Mouse (Mus musculus) retina, postnatal 1 day (tissue): Measurements from ENCODE around the gene Pik3r2.

Experiments
- DNase-seq: peaks from one replicate; pipeline ENCODE4 v3.0.0-alpha.2; 2012

Gene Pik3r2

GRCm38 (mm10) chr8:70800648-70801047, 24.1 kb upstream of the Pik3r2 start:
- no peak for DNase-seq

DNA sequence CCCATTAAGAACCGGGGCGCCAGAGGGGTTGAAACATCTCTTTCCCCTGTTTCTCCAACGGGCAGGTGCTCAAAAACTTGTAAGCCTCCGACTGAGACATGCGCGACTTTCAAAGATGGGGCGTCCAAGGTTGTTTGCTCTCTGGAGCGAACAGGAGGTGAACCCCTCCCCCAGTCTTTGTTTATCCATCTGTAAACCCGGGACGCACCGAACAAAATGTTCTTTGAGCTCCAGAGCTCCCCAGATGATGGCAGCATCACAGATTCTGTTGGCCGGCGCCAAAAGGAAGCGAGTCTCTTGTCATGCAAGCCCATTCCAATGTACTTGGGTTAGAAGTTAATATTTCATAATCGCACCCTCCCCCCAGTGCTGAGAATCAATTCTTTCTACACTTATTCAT, 21.8 kb upstream of the Pik3r2 start:
- no peak for DNase-seq

DNA sequence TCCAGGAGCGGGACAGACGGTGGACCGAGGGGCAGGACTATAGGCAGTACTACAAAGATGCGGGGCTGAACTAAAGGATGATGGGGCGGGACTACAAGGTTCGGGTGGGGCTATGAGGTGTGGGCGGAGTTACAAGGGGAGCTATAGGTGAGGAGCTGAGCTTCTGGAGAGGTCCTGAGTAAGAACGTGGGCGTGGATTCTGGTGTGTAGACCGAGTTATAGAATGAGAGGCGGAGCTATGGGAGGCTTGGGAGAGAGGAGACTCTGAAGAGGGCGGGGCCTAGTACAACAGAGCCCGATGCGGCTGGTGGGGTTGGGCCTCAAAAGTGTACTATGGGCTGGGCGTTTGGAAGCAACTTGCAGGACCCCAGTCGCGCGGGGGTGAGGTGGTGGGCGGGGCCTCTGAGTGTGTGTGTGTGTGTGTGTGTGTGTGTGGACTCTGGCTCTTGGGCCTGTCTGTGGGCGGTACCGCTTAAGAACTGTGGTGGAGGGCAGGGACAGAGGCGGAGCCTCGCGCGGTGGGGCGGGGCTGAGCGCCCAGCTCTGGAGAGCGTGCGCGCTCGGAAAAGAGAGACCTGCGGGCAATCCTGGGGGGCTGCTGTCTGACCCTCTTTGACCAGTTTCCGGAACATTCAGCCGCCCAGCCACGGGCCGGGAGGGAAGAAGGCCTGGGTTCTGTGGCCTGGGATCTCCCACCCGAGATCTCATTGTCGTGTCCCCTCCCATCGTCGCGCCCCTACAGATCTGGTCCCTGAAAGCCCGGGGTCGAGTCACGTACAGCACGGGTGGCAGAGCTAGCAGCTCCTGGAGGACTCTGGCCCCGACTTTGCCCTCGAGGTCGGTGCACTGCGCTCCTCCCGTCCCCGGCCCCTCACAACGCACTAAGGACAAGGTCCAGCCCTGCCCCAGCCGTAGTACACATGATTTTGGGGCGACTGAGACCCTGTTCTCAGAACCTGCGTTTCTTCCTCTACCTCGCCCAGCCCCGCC, 20.9 kb upstream of the Pik3r2 start:
- DNase-seq, result peak; percentile 94

GRCm38 (mm10) chr8:70796403-70797080, 20.0 kb upstream of the Pik3r2 start:
- DNase-seq, result no peak

GRCm38 (mm10) chr8:70795370-70795769, 18.9 kb upstream of the Pik3r2 start:
- DNase-seq, result no peak

DNA sequence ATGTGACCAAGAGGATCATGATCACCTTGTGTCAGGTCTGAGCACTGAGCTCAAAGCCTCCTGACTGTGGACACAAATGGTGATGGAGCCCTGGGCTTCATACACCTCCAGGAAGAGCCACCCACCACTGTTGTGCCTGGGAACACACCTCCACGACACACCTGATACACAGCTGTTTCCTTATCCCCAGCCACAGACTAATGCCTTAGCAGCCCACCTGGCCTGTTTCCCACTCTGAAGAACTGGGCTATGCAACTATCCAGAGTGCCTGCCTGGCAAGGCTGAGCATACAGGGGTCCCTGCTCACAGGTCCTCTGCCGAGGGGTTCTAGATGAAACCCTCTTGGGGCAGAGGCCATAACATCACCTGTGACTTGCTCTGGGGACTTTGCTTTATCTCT, 17.7 kb upstream of the Pik3r2 start:
- DNase-seq, result no peak

DNA sequence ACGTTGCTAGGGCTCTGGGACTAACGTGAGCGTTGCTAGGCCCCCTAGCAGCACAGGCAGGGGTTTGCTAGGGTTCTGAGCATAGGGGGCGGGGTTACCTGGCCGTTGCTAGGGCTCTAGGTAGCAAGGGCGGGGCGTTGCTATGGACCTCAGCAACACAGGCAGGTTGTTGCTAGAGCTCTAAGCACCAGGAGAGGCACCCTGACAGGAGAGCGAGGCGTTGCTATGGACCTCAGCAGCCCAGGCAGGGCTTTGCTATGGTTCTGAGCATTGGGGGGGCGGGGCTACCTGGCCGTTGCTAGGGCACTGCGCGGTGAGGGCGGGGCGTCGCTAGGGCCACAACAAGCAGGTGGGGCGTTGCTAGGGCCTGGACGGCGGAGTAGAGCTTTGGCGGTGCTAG, 16.2 kb upstream of the Pik3r2 start:
- DNase-seq, result no peak

GRCm38 (mm10) chr8:70791975-70792691, 15.6 kb upstream of the Pik3r2 start:
- DNase-seq, result peak; percentile 98

DNA sequence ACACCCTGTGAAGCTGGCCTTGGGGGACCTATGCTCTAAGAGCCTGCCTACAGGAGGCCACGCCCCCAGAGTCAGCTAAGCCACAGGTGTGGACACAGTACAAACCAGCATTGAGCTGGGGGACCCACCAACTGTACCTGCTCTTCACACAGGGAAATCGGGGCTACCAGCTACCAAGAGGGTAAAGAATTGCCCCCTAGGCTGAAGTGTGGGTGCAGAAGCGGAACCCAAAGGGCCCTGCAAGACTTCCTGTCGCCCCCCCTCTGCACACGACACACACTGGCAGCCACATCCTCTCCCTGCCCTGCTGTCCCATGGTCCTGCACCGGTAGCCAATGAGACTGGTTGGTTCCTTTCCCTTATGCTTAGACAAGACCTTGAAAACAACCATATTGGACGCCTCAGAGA, 14.8 kb upstream of the Pik3r2 start:
- DNase-seq, result no peak

GRCm38 (mm10) chr8:70790846-70791245, 14.3 kb upstream of the Pik3r2 start:
- no peak for DNase-seq

DNA sequence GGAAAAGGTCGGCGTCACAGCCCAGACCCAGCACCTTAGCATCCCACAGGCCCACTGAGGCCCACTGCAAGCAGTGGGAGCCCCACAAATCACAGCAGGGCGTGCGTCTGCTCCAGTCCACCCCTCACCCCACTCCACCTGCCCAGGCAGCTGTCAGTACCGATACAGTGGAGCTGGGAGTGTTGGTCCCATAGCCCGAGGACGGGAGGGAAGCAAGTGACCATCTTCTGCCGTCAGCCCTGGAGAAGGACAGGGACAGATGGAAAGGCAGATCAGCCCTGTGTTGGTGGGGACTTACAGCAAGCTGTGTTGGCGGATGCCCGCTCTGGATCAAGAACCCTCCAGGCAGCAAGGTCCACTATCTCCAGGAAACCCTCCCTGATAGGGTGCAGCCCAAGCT, 12.5 kb upstream of the Pik3r2 start:
- no peak for DNase-seq

- no peak for DNase-seq
These were observed 11.6 kb upstream of the Pik3r2 start for GRCm38 (mm10) chr8:70787941-70788667.

DNA sequence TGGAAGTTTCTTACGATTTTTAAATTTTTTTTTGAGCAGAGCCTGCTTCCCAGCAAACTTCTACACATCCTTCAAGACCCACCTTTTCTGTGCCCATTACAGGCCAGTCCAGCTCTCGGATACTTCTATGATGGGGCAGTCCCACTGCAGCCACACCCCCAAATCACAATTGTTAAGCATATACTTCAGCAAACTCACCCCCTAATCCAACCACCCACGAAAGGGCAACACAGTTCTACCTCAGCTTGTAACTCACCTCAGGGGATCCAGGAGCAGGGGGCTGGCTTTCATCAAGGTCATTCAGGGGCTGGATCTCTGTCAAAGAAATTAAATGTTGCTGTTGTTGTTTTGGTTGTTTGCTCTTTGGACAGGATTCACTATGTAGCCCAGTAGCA, 10.5 kb upstream of the Pik3r2 start:
- no peak for DNase-seq

- DNase-seq, result no peak
These were observed 10.0 kb upstream of the Pik3r2 start for GRCm38 (mm10) chr8:70786291-70787050.

DNA sequence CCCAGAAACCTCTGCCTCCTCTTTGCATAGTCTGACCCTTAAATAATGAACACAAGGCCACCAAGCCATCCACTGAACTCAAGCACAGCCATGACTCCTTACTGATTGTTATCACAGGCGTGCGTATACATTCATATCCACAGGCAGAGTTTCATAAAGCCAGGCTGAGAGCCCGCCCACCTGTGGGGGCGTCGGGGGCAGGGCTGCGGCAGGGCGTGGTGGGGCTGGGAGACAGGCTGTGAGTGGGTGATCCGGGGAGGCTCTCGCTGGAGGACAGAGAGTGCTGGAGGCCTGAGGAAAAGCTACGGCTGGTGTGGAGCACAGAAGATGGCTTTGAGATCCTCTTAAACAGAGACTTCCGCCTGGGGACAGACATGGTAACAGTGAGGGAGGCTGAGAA, 3.6 kb upstream of the Pik3r2 start:
- no peak for DNase-seq

- no peak for DNase-seq
These were observed 540 bp downstream of the Pik3r2 start for GRCm38 (mm10) chr8:70775851-70776495.

DNA sequence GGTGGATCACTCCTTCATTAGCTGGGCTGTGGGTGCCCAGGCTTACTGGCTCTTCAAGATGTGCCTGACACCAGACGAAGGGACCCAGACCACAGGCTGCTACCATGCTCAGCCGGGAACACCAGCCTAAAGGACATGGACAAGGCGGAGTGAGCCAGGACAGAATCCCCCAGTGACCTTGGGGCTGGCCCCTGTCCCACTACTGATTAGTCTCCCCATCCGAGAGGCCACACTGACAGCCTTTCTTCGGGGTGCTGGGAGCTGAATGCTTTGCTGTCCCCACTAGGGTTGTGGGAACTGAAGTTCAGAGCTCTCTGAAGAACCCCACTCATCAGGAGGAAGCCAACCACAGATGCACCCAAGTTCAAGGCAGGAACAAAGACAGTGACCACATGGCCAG, 1.3 kb downstream of the Pik3r2 start:
- DNase-seq, result no peak

- no peak for DNase-seq
These were observed 1.8 kb downstream of the Pik3r2 start for GRCm38 (mm10) chr8:70774740-70775139.

DNA sequence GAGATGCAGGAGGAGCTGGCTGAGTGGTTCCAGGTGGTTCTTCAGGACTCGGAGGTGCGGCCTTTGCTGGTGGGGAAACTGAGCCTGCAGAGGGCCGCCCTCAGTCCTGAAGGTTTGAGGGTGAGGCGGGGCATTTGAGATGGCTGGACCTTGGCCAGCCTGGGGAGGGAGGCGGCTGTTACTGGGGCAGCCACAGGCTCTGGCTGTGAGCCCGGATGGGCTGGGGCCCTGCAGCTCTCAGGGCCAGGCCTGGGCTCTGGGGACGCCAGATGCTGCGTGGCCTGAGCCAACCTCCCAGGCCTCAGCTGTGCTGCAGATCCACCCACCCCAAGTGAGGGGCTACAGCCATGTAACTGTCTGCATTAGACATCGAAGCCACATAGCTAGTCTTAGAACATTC, 2.7 kb downstream of the Pik3r2 start:
- no peak for DNase-seq

DNA sequence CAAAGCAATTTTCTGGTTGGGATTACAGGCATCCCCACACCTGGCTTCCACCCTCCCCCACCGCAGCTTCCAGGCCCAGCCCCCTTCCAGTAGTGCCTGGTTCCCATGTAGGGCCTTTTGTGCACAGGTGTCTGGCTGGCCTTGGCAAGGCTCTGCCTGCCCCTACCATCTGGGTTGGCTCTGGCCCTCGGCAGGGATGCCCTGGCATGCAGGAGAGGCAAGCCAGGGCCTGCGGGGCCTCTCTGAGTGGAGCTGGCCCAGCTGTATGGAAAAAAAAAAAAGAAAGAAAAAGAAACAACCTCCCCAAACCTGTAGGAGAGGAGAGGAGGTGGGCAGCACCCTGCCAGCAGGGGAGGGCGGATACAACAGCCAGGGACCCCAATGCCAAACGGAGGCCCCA, 3.1 kb downstream of the Pik3r2 start:
- no peak for DNase-seq

GRCm38 (mm10) chr8:70772890-70773289, 3.6 kb downstream of the Pik3r2 start:
- no peak for DNase-seq

DNA sequence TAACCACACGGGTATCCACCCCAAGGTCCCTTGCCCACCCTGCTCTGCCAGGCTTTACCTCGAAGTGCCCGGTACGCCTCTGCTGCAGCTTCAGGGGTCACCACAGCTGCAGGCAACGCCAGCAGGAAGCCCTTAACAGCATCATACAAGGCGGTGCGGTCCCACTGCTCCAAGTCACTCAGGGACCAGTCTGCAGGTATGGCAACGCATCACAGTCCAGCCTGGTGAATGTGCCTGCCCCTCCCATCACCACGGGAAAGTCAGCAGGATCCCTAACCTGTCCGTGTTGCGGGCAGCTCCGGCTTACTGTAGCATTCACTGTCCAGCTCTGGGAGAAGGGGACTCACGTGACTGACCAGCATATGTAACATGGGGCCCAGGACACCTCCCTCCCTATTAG, 4.4 kb downstream of the Pik3r2 start:
- no peak for DNase-seq
